Mouse (Mus musculus) thymus, postnatal 25 days (tissue): ENCODE measurements at regions not wholly inside any gene's neighbourhood (a gene's known extent, or its start where the extent isn't known, plus 50 kb on each side); places are given as distances from the start of the nearest gene placed in this dataset.

Experiments
- DNase-seq: peaks from one replicate; pipeline ENCODE4 v3.0.0; 2022

- DNase-seq, result no peak
These were observed 95.6 kb upstream of the Rnaseh2b start for GRCm38 (mm10) chr14:62196776-62197175.

DNA sequence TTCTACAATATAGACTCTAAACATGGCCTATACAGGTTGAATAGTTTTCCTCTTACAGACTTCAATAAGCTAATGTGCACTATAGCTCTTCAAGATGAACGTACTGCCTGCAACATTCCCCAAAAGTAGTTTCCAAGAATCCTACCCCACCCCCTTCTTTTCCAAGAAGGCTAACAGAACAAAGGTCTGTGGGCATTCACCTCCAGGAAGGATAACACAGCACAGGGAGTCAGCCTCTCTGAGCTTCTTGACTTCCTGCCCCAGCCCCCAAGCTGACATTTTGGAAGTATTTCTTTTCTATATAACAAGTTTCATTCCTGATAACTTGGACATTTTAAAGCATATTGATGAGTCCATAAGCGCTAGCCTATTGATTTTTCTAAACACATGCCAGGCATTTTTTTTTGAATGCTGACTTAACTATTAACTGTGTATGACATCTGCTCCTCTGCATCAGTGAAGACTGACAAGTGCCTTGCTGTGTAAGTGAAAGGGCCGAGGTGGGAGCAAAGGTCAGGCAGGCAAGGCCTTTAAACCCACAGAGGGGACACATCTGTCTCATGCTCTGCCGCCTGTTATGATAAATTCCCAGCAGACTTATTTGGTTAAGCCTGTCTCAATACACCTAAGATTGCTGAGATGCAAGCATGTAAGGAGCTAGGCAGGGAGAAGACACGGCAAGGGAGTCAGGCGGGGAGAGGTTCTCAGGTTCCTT lies 93.8 kb upstream of the Rnaseh2b start:
- DNase-seq, result no peak

DNA sequence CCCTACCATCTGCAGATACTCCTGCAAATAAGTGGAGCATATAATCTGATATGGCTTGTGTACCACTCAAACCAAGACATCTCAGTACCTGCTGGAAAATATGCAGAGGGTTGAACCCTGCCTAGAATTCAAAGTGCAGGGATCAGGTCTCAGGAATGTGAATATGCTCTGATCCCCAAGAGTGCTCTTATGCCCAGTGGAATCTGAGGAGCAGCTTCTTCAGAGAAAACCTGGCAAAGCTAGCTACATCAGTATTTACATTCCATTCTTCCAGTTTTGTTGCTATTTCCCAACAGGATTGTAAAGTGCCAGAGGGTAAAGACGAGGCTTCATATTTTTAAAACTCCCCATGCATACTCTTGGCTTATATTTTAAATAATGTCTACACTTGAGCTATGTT lies 77.3 kb upstream of the Rnaseh2b start:
- DNase-seq, result no peak

- no peak for DNase-seq
These were observed 75.4 kb upstream of the Rnaseh2b start for GRCm38 (mm10) chr14:62216995-62217394.

DNA sequence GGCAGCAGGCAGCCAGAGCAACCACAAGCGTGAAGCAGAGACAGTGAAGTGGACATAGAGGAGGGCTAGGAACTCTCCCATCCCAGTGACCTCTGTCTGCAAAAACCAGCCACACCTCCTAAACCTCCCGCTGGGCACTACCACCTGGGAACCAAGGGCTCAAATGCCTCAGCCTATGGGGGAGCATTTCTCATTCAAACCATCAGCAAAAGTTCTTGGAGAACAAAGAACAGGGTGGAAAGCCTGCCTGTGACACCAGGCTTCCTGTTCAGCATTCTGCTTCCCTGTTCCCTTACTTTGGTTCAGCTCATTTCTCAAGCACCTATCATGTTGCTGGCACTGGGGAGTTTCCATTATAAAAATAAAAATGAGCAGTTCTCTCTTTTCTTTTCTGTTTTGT lies 74.4 kb upstream of the Rnaseh2b start:
- no peak for DNase-seq

DNA sequence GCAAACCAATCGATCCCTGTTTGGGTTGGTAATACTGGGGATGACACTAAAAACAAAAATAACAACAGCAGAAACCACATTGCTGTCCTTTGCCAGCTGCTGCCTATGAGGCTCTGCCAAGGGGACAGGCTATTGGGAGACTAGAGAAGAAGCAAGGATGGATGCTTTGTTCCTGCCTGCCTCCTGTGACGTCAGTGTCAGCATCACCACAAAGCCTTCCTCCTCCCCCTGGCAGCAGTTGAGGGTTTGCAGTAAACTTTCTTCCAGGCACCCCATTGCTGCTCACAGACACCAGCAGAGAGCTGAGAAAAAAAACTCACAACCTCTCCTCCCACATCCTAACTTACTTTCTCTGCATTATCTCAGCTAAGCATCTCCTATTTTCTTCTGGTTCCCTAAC lies 73.7 kb upstream of the Rnaseh2b start:
- DNase-seq, result peak; percentile 48

DNA sequence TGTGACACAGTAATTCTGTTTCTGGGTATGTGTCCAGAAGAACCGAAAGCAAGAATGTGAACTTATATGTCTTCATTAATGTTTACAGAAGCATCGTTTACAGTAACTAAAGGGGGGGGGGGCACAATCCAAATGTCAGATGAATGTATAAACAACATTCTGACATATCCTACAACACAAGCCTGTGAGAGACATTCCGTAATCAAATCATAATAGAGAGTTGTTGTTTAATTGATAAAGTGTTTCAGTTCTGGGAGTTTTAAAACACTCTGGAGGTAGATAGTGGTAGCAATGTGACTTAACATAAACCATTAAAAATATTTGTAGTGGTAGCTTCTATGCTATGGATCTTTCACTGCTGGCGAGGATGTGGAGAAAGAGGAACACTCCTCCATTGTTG lies 71.6 kb upstream of the Rnaseh2b start:
- no peak for DNase-seq
